Mouse (Mus musculus): ENCODE measurements around the gene Gys1. TPM values are rescaled to one million over a fixed set of nuclear protein-coding genes. Genes with fewer than 3 reads are reported as not detected.
A peak's percentile ranks its signal among the peaks of the same experiment; 100 is the strongest.

Gys1 gene
- polyA plus RNA-seq, 1 experiment from 2014 or later = 36.0 TPM

DNA sequence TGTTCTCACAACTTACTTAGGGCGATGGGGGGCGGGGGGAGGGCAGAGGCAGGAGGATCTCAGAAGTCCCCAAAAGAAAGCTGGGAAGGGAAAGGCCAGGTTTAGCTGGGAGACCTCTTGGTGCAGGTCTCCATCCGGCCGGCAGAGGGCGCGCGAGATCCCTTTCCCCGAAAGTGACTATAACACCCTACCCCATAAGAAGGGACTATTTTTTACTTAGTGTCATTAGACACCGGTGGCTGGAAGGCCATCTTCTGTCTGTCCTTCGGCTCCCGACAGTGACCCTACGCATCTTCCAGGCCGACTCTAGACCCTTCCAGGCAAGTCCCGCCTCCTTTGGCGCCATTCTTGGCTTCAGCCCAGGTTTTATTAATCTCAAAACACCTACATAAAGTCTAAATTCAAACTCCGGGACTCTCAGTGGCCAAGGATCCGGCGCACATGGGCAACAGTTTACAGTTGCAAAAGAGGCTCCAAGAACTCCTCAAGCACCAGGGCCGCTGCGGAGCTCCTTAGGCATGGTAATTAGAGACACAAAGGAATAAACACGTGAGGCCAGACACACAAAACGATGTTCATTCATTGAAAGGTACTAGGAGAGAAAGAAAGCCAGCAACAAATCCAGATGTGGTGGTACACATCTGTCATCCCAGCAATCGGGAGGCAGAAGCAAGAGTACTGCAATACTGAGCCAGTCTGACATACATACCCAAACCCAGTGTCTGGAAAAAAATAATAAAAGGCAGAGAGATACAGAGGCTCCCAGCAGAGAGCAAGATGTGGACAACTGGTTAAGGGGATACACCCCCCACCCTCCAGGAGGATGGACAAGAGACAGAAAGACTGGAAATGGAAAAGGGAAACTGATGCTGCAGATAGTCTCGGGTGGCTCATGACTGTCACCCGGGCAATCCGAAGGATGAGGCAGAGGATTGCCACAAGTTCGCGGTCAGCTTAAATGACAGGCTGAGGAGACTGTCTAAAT lies 29.3 kb upstream of the Gys1 start, which contains the start of gene Kcna7:
TSS of gene Kcna7 (plus strand) at position 563 of the 985 bp plus-strand sequence.
- no peaks in the 10 kb centered on the region for H3K9me3 ChIP-seq (ENCODE audit: control insufficient read depth, low read length)
- H3K4me1 ChIP-seq (replicated peaks; ENCODE audit: control insufficient read depth, insufficient read depth, low read length) = 0 out of 2 replicates have a peak, but pooled peaks cover 4% of the 10 kb centered on the region
- DNase-seq (ENCODE audit: low spot score) (peak; percentile 85), ATAC-seq (replicated peaks; ENCODE audit: low FRiP score, low TSS enrichment, low read depth) (peak; percentile 22; the same call in 1 of the 2 replicates)
- no peaks in the 10 kb centered on the region for H3K36me3 ChIP-seq (ENCODE audit: control insufficient read depth, insufficient read depth, low read length)
- WGBS = 16% methylated on average over 28 of the region's 28 CpGs
- peak within 1 kb of the TSS; percentile 36 for H3K4me3 ChIP-seq (ENCODE audit: low read depth, low read length)
- H3K27me3 ChIP-seq (replicated peaks; ENCODE audit: control insufficient read depth, insufficient read depth, low read length) = peaks cover 54% of the 10 kb centered on the region
- H3K4me2 ChIP-seq (ENCODE audit: low read length) = peak within 1 kb of the TSS; percentile 52
- no peak within 1 kb of the TSS; the same call in 1 of the 2 replicates for H3K9ac ChIP-seq (ENCODE audit: low read length)
- H3K27ac ChIP-seq (ENCODE audit: low read depth) = no peak within 1 kb of the TSS

- ATAC-seq (replicated peaks; ENCODE audit: low FRiP score, low TSS enrichment, low read depth) (no peak; the same call in 1 of the 2 replicates), DNase-seq (ENCODE audit: low spot score) (peak; percentile 66)
- Histone ChIP-seq H3K27me3 (replicated peaks; ENCODE audit: control insufficient read depth, insufficient read depth, low read length) (peaks cover 64% of the 10 kb centered on the region), H3K4me3 (ENCODE audit: low read depth, low read length) (peak overlapping the region; percentile 36), H3K9ac (ENCODE audit: low read length) (no peak overlapping the region; the same call in 1 of the 2 replicates), H3K4me1 (replicated peaks; ENCODE audit: control insufficient read depth, insufficient read depth, low read length) (0 out of 2 replicates have a peak, but pooled peaks cover 4% of the 10 kb centered on the region), H3K9me3 (ENCODE audit: control insufficient read depth, low read length) (no peaks in the 10 kb centered on the region), H3K4me2 (ENCODE audit: low read length) (peak overlapping the region; percentile 52), H3K36me3 (ENCODE audit: control insufficient read depth, insufficient read depth, low read length) (no peaks in the 10 kb centered on the region), H3K27ac (ENCODE audit: low read depth) (no peak overlapping the region)
- WGBS = 1% methylated on average over 106 of the region's 114 CpGs
Observed at GRCm38 (mm10) chr7:45406157-45407156, 28.2 kb upstream of the Gys1 start.

DNA sequence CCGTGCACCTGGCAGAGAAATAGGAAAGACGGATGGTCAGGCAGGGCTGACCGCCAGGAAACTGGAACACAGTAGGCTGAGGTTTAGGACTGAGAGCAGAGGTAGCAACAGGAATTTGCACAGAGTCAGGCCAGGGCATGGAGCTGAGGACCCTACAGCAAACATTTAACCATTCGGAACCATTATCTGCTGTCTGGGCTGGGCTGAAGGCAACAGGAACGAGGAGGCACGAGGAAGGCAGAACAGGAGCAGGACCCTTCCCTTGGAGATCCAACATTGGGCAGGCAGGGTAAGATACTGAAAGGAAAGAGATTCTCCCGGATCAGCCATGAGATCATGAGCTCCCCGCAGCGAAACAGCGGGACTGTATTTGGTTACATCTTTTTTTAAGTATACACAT lies 26.8 kb upstream of the Gys1 start:
- H3K9ac ChIP-seq (ENCODE audit: low read length) = no peak overlapping the region
- no peak for DNase-seq (ENCODE audit: low spot score)
- 0 out of 2 replicates have a peak, but pooled peaks cover 4% of the 10 kb centered on the region for H3K4me1 ChIP-seq (replicated peaks; ENCODE audit: control insufficient read depth, insufficient read depth, low read length)
- H3K27ac ChIP-seq (ENCODE audit: low read depth) = no peak overlapping the region
- WGBS = 76% methylated on average over 10 of the region's 10 CpGs
- H3K4me3 ChIP-seq (ENCODE audit: low read depth, low read length) = no peak overlapping the region
- H3K27me3 ChIP-seq (replicated peaks; ENCODE audit: control insufficient read depth, insufficient read depth, low read length) = peaks cover 74% of the 10 kb centered on the region
- no peaks in the 10 kb centered on the region for H3K36me3 ChIP-seq (ENCODE audit: control insufficient read depth, insufficient read depth, low read length)
- no peak for ATAC-seq (replicated peaks; ENCODE audit: low FRiP score, low TSS enrichment, low read depth)
- H3K9me3 ChIP-seq (ENCODE audit: control insufficient read depth, low read length) = no peaks in the 10 kb centered on the region
- H3K4me2 ChIP-seq (ENCODE audit: low read length) = no peak overlapping the region

GRCm38 (mm10) chr7:45408351-45408750 lies 26.3 kb upstream of the Gys1 start:
- WGBS = 65% methylated on average over 7 of the region's 7 CpGs
- no peaks in the 10 kb centered on the region for H3K9me3 ChIP-seq (ENCODE audit: control insufficient read depth, low read length)
- no peak overlapping the region for H3K4me3 ChIP-seq (ENCODE audit: low read depth, low read length)
- no peak overlapping the region for H3K27ac ChIP-seq (ENCODE audit: low read depth)
- H3K4me2 ChIP-seq (ENCODE audit: low read length) = no peak overlapping the region
- H3K9ac ChIP-seq (ENCODE audit: low read length) = no peak overlapping the region
- DNase-seq (ENCODE audit: low spot score) = no peak
- H3K36me3 ChIP-seq (ENCODE audit: control insufficient read depth, insufficient read depth, low read length) = no peaks in the 10 kb centered on the region
- H3K27me3 ChIP-seq (replicated peaks; ENCODE audit: control insufficient read depth, insufficient read depth, low read length) = peaks cover 74% of the 10 kb centered on the region
- 0 out of 2 replicates have a peak, but pooled peaks cover 4% of the 10 kb centered on the region for H3K4me1 ChIP-seq (replicated peaks; ENCODE audit: control insufficient read depth, insufficient read depth, low read length)
- no peak for ATAC-seq (replicated peaks; ENCODE audit: low FRiP score, low TSS enrichment, low read depth)

GRCm38 (mm10) chr7:45408949-45409348 lies 25.7 kb upstream of the Gys1 start:
- H3K4me1 ChIP-seq (replicated peaks; ENCODE audit: control insufficient read depth, insufficient read depth, low read length) = peaks cover 4% of the 10 kb centered on the region; the same call in 1 of the 2 replicates
- no peak overlapping the region for H3K4me3 ChIP-seq (ENCODE audit: low read depth, low read length)
- ATAC-seq (replicated peaks; ENCODE audit: low FRiP score, low TSS enrichment, low read depth) (no peak), DNase-seq (ENCODE audit: low spot score) (no peak)
- H3K36me3 ChIP-seq (ENCODE audit: control insufficient read depth, insufficient read depth, low read length) = no peaks in the 10 kb centered on the region
- H3K27ac ChIP-seq (ENCODE audit: low read depth) = no peak overlapping the region
- H3K9me3 ChIP-seq (ENCODE audit: control insufficient read depth, low read length) = no peaks in the 10 kb centered on the region
- H3K27me3 ChIP-seq (replicated peaks; ENCODE audit: control insufficient read depth, insufficient read depth, low read length) = peaks cover 78% of the 10 kb centered on the region
- H3K4me2 ChIP-seq (ENCODE audit: low read length) = no peak overlapping the region
- WGBS = 86% methylated on average over 17 of the region's 17 CpGs
- no peak overlapping the region for H3K9ac ChIP-seq (ENCODE audit: low read length)

DNA sequence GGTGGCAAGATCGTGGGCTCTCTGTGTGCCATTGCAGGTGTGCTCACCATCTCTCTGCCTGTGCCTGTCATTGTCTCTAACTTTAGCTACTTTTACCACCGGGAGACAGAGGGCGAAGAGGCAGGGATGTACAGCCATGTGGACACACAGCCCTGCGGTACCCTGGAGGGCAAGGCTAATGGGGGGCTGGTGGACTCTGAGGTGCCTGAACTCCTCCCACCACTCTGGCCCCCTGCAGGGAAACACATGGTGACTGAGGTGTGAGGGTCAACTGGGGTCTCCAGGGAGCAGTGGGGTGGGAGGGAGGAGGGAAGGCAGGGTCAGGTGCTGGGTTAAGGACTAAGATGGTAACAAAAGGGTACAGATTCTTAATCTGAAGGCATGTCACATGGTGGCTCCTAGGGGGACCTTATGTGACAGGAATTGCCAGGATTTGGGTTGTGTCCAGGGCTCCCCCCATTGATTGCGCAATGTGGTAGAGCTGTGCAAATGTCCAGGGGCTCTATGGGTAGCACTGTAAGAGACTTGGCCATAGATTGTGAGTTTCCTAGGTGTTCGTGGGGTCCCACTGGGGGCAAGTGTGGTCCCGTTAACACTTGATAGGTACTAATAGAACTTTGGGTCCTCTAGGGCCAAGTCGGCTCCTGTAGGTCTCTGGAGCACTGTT lies 25.0 kb upstream of the Gys1 start:
- Histone ChIP-seq H3K4me1 (replicated peaks; ENCODE audit: control insufficient read depth, insufficient read depth, low read length) (peaks cover 11% of the 10 kb centered on the region; the same call in 1 of the 2 replicates), H3K27me3 (replicated peaks; ENCODE audit: control insufficient read depth, insufficient read depth, low read length) (peaks cover 85% of the 10 kb centered on the region), H3K4me2 (ENCODE audit: low read length) (no peak overlapping the region), H3K36me3 (ENCODE audit: control insufficient read depth, insufficient read depth, low read length) (no peaks in the 10 kb centered on the region), H3K9ac (ENCODE audit: low read length) (no peak overlapping the region), H3K27ac (ENCODE audit: low read depth) (no peak overlapping the region), H3K9me3 (ENCODE audit: control insufficient read depth, low read length) (no peaks in the 10 kb centered on the region), H3K4me3 (ENCODE audit: low read depth, low read length) (no peak overlapping the region)
- DNase-seq (ENCODE audit: low spot score) (no peak), ATAC-seq (replicated peaks; ENCODE audit: low FRiP score, low TSS enrichment, low read depth) (no peak)
- 85% methylated on average over 8 of the region's 8 CpGs for WGBS

GRCm38 (mm10) chr7:45412421-45412820 lies 22.2 kb upstream of the Gys1 start:
- 93% methylated on average over 2 of the region's 2 CpGs for WGBS
- H3K9me3 ChIP-seq (ENCODE audit: control insufficient read depth, low read length) = no peaks in the 10 kb centered on the region
- no peak for ATAC-seq (replicated peaks; ENCODE audit: low FRiP score, low TSS enrichment, low read depth)

More at GRCm38 (mm10) chr7:45412421-45412820, 22.2 kb upstream of the Gys1 start:
- Histone ChIP-seq H3K4me1 (replicated peaks; ENCODE audit: control insufficient read depth, insufficient read depth, low read length) (peaks cover 21% of the 10 kb centered on the region), H3K27ac (ENCODE audit: low read depth) (no peak overlapping the region), H3K4me3 (ENCODE audit: low read depth, low read length) (no peak overlapping the region), H3K4me2 (ENCODE audit: low read length) (no peak overlapping the region), H3K36me3 (ENCODE audit: control insufficient read depth, insufficient read depth, low read length) (no peaks in the 10 kb centered on the region), H3K9ac (ENCODE audit: low read length) (no peak overlapping the region), H3K27me3 (replicated peaks; ENCODE audit: control insufficient read depth, insufficient read depth, low read length) (peaks cover 81% of the 10 kb centered on the region)
- DNase-seq (ENCODE audit: low spot score) = no peak

Data from intestine, embryonic 14.5 days (tissue).